Mouse (Mus musculus): ENCODE data around the gene Olfr1105.

Olfr1105 gene

DNA sequence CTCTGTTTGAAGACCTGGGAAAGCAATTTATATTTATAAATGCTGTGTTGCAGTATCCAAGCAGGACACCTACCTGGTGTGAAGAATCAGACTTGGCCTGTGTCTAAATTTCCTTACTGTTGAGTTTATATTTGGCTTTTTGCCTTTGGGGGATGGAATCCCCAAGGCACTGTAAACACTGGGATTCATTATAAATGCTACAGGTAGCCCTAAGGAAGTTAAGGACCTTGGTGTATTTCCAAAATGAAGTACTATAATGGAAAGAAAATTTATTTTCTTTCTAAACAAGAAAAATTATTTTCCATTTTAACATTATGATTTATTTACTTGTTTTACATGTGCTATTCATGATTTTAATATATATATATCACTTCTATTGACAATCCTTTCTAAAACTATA, at the start of gene Olfr1105:
Gene Olfr1105 (minus strand): TSS at position 101 of the 400 bp plus-strand sequence.
- no peak for DNase-seq (ENCODE audit: low spot score)

DNA sequence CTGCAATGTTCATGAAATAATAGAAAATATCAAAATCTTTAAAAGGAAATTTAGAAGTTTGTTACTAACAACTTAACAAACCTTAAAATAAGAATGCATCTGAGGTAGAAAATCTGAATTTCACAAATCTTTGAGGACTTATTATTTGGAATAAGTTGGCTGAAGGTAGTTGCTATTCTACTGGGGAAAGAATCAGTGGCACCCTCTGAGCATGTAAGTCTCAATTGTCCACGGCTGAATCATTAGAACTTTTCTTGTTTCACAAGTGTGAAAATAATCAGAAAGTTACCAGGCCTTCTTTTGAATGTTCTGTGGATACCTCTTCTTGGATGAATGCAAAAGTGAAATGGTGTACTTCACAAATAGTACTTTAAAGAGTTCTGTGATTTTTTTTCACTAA, 39.4 kb upstream of the Olfr1105 start, which contains the start of gene Olfr1107:
Gene Olfr1107 (minus strand): TSS at position 101 of the 400 bp plus-strand sequence.
- DNase-seq (ENCODE audit: low spot score), result no peak

DNA sequence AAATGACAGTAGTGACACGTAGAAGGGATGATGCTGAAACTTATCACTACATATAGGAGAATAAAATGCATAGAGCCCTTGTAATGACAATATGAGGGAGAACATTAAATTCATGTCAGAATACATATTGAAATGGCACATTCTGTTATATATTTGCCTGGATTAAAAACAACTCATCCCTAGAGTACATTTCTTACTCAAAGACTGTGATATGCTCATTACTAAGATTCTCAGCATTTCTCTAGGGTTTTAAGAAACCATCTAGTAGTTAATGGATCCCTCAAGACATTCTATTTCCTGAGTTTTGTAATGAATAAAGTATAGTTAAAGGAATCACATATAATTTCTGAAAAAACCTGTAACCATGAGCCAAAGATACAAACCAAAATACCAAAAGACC, 15.8 kb upstream of the Olfr1105 start, which contains the start of gene Olfr1106:
Gene Olfr1106 (minus strand): TSS at position 101 of the 400 bp plus-strand sequence.
- no peak for DNase-seq (ENCODE audit: low spot score)

DNA sequence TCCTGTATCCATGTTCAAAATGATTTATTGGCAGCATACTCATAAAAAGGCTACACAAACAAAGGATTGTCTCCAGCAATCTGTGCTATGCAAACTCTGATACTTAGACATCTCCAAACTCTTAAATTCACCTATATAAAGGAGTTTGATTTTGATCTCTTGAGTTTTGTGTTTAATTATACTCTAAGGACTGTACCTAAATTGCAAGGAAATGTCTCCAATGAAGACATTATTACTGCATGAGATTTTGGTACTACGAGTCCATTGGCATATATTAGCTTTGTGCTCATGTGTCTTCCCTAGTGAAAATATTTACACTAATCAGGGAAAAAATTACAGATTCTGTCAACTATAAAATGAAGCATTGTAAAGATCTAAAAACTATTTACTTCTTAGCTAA, 9.4 kb downstream of the Olfr1105 start, which contains the start of gene Olfr1104:
Gene Olfr1104 (minus strand): TSS at position 101 of the 400 bp plus-strand sequence.
- DNase-seq (ENCODE audit: low spot score), result no peak

DNA sequence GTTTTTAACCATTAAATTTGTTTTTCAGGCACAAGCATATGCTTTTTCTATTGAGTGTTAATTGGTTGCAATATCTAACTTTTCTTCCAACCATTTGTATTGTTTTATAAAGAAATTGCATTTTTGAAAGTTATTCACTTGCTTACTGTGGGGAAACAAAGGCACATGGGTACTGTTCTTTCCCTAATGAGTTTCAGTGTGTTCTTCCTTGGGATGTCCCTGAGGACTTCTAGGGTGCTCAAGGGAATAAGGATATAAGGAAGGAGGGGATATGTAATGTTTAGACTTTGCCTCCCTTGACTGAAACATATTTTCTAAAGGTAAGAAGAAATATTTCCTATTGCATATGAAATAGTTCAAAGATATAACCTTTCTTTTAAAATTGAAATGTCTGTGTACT, 38.2 kb downstream of the Olfr1105 start, which contains the start of gene Olfr1102:
Gene Olfr1102 (plus strand): TSS at position 301 of the 400 bp plus-strand sequence.
- no peak for DNase-seq (ENCODE audit: low spot score)

DNA sequence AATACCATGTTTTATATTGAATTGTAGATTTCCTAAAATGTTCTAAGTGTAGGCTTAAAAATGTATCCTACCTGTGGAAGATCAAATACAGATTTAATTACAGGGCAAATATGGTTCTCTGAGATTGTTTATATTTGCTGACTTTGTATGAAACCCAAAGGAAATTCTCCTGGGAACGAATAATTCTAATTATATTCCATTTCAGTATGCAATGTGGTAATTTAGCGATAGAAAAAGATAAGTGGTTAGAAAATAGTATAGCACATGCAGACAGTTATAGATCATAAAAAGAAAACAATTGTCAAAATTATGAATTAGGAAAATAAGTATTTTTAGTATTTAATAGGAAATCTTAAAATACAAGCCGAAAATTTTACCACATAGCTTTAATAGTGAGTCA, 45.2 kb downstream of the Olfr1105 start, which contains the start of gene Olfr1101:
Gene Olfr1101 (minus strand): TSS at position 101 of the 400 bp plus-strand sequence.
- no peak for DNase-seq (ENCODE audit: low spot score)
